Mouse (Mus musculus) olfactory bulb, adult 2 months (tissue): ENCODE data around the gene Psmb7.

Source experiments
- CTCF ChIP-seq: fragments of 200-500 bp; IDR thresholded peaks from 2 replicates; pipeline ENCODE4 v1.5.1; 2012; ENCODE audit warnings: low read depth, mild to moderate bottlenecking, low read length, moderate library complexity; ENCODE audit not compliant: insufficient read depth
- POLR2A ChIP-seq: fragments of 200-500 bp; IDR thresholded peaks from 2 replicates; pipeline ENCODE4 v1.6.1; 2012; ENCODE audit warnings: mild to moderate bottlenecking, low read depth, low read length, moderate library complexity; ENCODE audit not compliant: insufficient read depth

DNA sequence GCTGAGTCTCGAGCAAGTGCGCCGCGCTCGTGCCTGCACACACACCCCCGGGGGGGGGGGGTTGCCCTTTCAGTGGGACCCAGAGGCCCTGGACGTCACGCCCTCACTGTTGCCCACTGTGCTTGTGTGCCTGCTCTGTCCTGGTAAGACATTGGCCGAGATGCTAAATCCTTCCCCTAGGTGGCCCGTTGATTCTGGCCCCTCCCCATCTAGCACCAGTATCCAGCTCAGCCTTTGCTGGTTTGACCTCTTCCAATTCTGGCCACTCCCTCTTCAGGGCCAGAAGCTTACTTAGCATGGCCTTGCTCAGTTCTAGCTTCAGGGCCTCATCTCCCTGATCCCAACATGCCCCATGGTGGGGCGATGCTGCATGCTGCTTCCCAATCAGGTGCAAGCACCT, 28.6 kb upstream of the Psmb7 start:
- TF ChIP-seq POLR2A (no peak), CTCF (no peak)
